Mouse (Mus musculus) G1E (cell line): ENCODE measurements around the gene Srrm3.

Source experiments
- CTCF ChIP-seq: IDR thresholded peaks from 2 replicates; pipeline ENCODE4 v1.5.1; 2012; ENCODE audit warnings: low read depth, low read length, inconsistent platforms, mixed read lengths
- GATA2 ChIP-seq: IDR thresholded peaks from 2 replicates; pipeline ENCODE4 v1.6.1; 2012; ENCODE audit warnings: low read depth, low read length, inconsistent platforms, borderline replicate concordance
- TAL1 ChIP-seq: conservative IDR thresholded peaks from 2 replicates; pipeline ENCODE4 v1.6.1; 2012; ENCODE audit warnings: low read depth, low read length, inconsistent platforms, mixed read lengths

GRCm38 (mm10) chr5:135764971-135765370 lies 41.7 kb upstream of the Srrm3 start:
- TF ChIP-seq CTCF: no peak
- no peak for TF ChIP-seq TAL1
- TF ChIP-seq GATA2: no peak
